Comparison of ENCODE assay signal across 8 mouse cellular contexts in the genomic region with DNA sequence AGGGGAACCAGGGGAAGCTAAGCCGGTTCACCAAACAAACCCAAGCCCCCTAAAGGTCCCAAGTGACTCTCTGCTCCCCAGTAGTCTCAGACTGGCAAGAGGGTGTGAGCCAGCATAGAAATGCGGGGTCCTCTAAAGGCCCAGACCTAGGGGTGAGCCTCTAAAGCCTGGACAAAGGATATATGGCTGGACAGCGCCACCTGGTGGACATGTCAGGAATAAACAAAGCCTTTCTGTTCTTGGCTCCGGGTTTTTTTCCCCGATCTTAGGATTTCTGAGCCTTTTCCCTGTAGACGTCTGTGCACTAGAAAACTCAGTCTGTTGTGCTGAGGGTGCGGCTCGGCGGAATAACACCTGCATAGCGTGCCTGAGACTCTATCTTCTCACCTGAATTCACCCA. TPM values are rescaled to one million over a fixed set of nuclear protein-coding genes. Genes with fewer than 3 reads are reported as not detected.
DNase-seq lines count a peak whose midpoint lies in the region; ATAC-seq and TF ChIP-seq lines count a peak whose summit lies in the region.

No protein-coding gene starts in this region.

- H3K4me2 ChIP-seq in forebrain, postnatal 0 days (ENCODE audit: low read depth) = peak overlapping the region; percentile 37
- peak overlapping the region; percentile 48 for H3K4me2 ChIP-seq in hindbrain, embryonic 16.5 days (ENCODE audit: low read length)

- H3K9me3 ChIP-seq in forebrain, postnatal 0 days (ENCODE audit: low read length) = no peaks in the 10 kb centered on the region
- H3K9me3 ChIP-seq in hindbrain, embryonic 16.5 days (ENCODE audit: control insufficient read depth, low read length) = no peaks in the 10 kb centered on the region
- H3K9me3 ChIP-seq in megakaryocyte, embryonic 14.5 days = no peaks in the 10 kb centered on the region

- no peaks in the 10 kb centered on the region for H3K36me3 ChIP-seq in forebrain, postnatal 0 days (ENCODE audit: insufficient read depth)
- H3K36me3 ChIP-seq in hindbrain, embryonic 16.5 days (ENCODE audit: control insufficient read depth, insufficient read depth, low read length) = no peaks in the 10 kb centered on the region
- H3K36me3 ChIP-seq in megakaryocyte, embryonic 14.5 days (replicated peaks; ENCODE audit: low read length) = no peaks in the 10 kb centered on the region

- peak; percentile 92 for TF ChIP-seq CTCF in forebrain, postnatal 0 days (IDR thresholded peaks at IDR 0.05; ENCODE audit: low read depth)
- peak; percentile 96 for TF ChIP-seq CTCF in left cerebral cortex, adult 2 months (IDR thresholded peaks at IDR 0.05)

- 0 out of 2 replicates have a peak overlapping the region, but pooled peaks have one; percentile 15 for H3K9ac ChIP-seq in forebrain, postnatal 0 days
- H3K9ac ChIP-seq in hindbrain, embryonic 16.5 days (ENCODE audit: low read depth, low read length) = peak overlapping the region; percentile 46; the same call in 1 of the 2 replicates

- H3K27me3 ChIP-seq in forebrain, postnatal 0 days (ENCODE audit: insufficient read depth, low read length) = no peaks in the 10 kb centered on the region
- H3K27me3 ChIP-seq in hindbrain, embryonic 16.5 days (replicated peaks; ENCODE audit: control insufficient read depth, insufficient read depth, low read length) = no peaks in the 10 kb centered on the region; the same call in 1 of the 2 replicates
- peaks cover 76% of the 10 kb centered on the region for H3K27me3 ChIP-seq in megakaryocyte, embryonic 14.5 days (replicated peaks)

- intact Hi-C loops in left cerebral cortex, adult 2 months (cut with DNase I) = loop anchor here (2.0 to 5.0 kb wide), 2 partner anchors 65 to 233 kb away; a partner anchor contains a TSS

- peak; percentile 54 for ATAC-seq in forebrain, postnatal 0 days
- no peak for ATAC-seq in hindbrain, embryonic 16.5 days
- no peak for ATAC-seq in erythroid progenitor cell, adult 5-6 weeks (replicated peaks; ENCODE audit: low FRiP score, poor library complexity, severe bottlenecking)

- peak; percentile 85 for DNase-seq in NIH3T3 (ENCODE audit: low read depth)
- DNase-seq in cerebellum, adult 18-20 months = peak; percentile 82 to 91
- DNase-seq in forebrain, postnatal 0 days = peak; percentile 93
- DNase-seq in left cerebral cortex, adult 2 months (ENCODE audit: extremely low spot score in 1 of 2, low spot score in 2 of 2) = peak; percentile 70 to 77
- DNase-seq in right cerebral cortex, postnatal 14 days = peak; percentile 80

- H3K27ac ChIP-seq in forebrain, postnatal 0 days (ENCODE audit: low read depth, low read length) = no peak overlapping the region
- no peak overlapping the region for H3K27ac ChIP-seq in hindbrain, embryonic 16.5 days (ENCODE audit: low read depth, low read length)
- H3K27ac ChIP-seq in left cerebral cortex, adult 2 months = no peak overlapping the region

- peaks cover 9% of the 10 kb centered on the region for H3K4me1 ChIP-seq in forebrain, postnatal 0 days (ENCODE audit: insufficient read depth)
- H3K4me1 ChIP-seq in hindbrain, embryonic 16.5 days (ENCODE audit: control insufficient read depth, insufficient read depth, low read depth, low read length) = peaks cover 16% of the 10 kb centered on the region
- H3K4me1 ChIP-seq in megakaryocyte, embryonic 14.5 days = peaks cover 9% of the 10 kb centered on the region

- 2% methylated on average over 10 of the region's 10 CpGs for WGBS in forebrain, postnatal 0 days
- WGBS in hindbrain, embryonic 16.5 days = 1% methylated on average over 10 of the region's 10 CpGs

- H3K4me3 ChIP-seq in forebrain, postnatal 0 days (ENCODE audit: low read depth, low read length) = no peak overlapping the region
- 0 out of 2 replicates have a peak overlapping the region, but pooled peaks have one; percentile 1 for H3K4me3 ChIP-seq in hindbrain, embryonic 16.5 days (ENCODE audit: low read length)
- H3K4me3 ChIP-seq in left cerebral cortex, adult 2 months = no peak overlapping the region; the same call in 1 of the 2 replicates
- peak overlapping the region; percentile 36 for H3K4me3 ChIP-seq in megakaryocyte, embryonic 14.5 days (replicated peaks)

RNA-seq across cellular contexts. Expression of a gene that starts 12.6 kb away (rescaled TPM):
- not detected in 2 replicates for total RNA-seq in forebrain, postnatal 0 days (2014; rRNA removed)
- not detected in 2 replicates for polyA plus RNA-seq in forebrain, postnatal 0 days (2015; fragmentation: Nextera tagmentation; extraction: Ambion mirVana)
- polyA plus RNA-seq in hindbrain, embryonic 16.5 days (2015; fragmentation: Nextera tagmentation; extraction: Ambion mirVana) = not detected in 2 replicates
- not detected for total RNA-seq in left cerebral cortex, adult 2 months (2021)
- polyA plus RNA-seq in megakaryocyte, embryonic 14.5 days (2012; ENCODE audit: insufficient read depth, low replicate concordance) = not detected in 2 replicates
- not detected in 2 replicates for total RNA-seq in erythroid progenitor cell, adult 5-6 weeks (2015; ENCODE audit: low replicate concordance)
- not detected in 2 replicates for total RNA-seq in erythroid progenitor cell, adult 5-6 weeks (2017; ENCODE audit: low replicate concordance)

RNA-seq across cellular contexts. Expression of a gene that starts 47.3 kb away (rescaled TPM):
- 9.2 and 15.2 TPM in 2 replicates for total RNA-seq in forebrain, postnatal 0 days (2014; rRNA removed)
- 6.4 TPM in 2 replicates for polyA plus RNA-seq in forebrain, postnatal 0 days (2015; fragmentation: Nextera tagmentation; extraction: Ambion mirVana)
- polyA plus RNA-seq in hindbrain, embryonic 16.5 days (2015; fragmentation: Nextera tagmentation; extraction: Ambion mirVana) = 10.7 and 14.0 TPM in 2 replicates
- 1 to 10 TPM; 3.2 to 3.4 TPM for total RNA-seq in left cerebral cortex, adult 2 months (2021)
- 0.46 TPM in 1 of 2 replicates, not detected in the other for polyA plus RNA-seq in megakaryocyte, embryonic 14.5 days (2012; ENCODE audit: insufficient read depth, low replicate concordance)
- total RNA-seq in erythroid progenitor cell, adult 5-6 weeks (2015; ENCODE audit: low replicate concordance) = not detected in 2 replicates
- 0.51 TPM in 1 of 2 replicates, not detected in the other for total RNA-seq in erythroid progenitor cell, adult 5-6 weeks (2017; ENCODE audit: low replicate concordance)

Comparison
In these comparisons a context has a peak if more than half of its experiments do, and no peak if none do; other contexts are left out.
1. H3K4me3 ChIP-seq: peak in hindbrain, embryonic 16.5 days (single experiment) and megakaryocyte, embryonic 14.5 days (single experiment); none in forebrain, postnatal 0 days (single experiment) and left cerebral cortex, adult 2 months (single experiment).
2. Peak in every context shown above with its lines, with median percentiles within 50 percentile points of each other: DNase-seq.